Mouse (Mus musculus) T-cell, adult 2 months (primary cell): ENCODE measurements around the gene Smox.

Experiments used
- DNase-seq: peaks from one replicate; pipeline ENCODE4 v3.0.0; 2022; ENCODE audit warnings: low spot score

Gene Smox

DNA sequence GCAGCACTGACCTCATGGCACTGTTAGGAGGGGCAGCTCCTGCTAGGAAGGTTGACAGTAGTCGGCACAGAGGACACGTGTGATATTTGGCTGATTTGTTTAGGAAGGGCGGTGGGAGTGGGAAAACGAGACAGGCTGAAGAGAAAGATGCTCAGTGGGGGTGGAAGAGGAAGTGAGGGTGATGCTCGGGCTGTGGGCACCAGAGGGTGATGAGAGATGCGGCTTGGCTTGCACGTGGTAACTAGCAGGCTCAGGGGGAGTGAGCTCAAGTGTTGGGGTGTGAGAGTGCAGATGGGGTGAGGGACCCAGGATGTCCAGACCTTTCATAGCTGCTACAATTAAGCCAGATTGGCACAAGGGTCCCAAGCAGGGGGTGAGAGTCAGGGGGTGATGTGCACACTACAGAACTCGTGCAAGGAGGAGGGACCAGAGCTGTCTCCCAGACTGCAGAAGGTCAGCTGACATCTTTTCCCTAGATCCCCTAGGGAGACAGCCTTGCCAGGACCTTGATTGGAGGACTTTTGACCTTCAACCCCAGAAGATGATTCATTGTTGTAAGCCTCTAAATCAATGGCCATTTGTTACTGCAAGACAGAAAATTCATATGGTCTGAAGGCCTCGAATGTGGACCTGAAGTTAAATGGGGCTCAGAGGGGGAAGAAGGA lies 61.6 kb downstream of the Smox start:
- DNase-seq: no peak

DNA sequence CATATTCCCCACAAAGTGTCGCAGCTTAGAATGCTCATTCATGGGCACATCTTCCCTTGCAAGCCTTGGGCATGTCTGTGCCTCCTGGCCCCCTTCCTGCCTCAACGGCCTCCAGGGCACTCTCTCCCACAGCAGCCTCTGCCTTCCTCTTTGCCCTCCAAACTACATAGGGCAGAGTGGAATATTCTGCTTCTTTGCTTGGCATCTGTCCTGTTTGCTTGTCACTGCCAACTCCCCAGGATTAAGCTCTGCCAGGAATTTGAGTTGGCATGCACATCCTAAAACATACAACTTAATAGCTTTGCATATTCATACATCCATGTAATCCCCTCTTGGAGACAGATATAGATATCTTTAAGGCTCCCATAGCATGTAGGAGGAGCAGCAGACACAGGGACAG lies 66.6 kb downstream of the Smox start:
- DNase-seq: no peak

DNA sequence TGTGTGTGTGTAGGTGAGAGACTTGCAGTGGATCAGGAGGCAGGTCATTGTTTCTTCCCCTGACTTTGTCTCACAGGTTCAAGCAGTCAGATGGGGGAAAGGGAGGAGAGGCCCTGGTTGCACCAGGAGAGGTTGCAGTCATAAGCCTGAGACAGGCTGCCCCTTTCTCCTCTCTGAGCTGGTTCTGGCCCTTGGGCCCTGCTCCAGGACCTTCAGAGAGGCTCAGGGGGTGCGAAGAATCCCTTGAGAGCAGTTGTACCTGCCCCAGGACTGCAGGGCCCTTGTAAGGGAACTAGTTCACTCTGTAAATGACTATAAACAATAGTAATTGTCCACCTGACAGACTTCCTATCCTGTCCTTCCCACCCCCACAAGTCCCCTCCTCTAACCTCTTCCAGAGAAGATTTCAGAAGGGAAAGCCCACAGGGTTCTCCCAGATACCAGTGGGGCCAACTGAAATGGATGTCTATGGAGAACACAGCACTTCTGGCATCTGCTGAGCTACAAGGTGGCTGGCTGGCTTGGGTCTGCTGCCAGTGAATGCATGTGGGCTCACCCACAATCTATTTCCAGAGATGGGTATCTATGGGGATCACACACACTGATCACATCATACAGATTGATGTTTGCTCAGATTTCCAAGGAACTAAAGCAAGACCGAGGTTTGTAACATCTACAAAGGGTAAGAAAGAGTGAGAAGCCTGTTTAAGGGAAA lies 69.1 kb downstream of the Smox start:
- DNase-seq: no peak

DNA sequence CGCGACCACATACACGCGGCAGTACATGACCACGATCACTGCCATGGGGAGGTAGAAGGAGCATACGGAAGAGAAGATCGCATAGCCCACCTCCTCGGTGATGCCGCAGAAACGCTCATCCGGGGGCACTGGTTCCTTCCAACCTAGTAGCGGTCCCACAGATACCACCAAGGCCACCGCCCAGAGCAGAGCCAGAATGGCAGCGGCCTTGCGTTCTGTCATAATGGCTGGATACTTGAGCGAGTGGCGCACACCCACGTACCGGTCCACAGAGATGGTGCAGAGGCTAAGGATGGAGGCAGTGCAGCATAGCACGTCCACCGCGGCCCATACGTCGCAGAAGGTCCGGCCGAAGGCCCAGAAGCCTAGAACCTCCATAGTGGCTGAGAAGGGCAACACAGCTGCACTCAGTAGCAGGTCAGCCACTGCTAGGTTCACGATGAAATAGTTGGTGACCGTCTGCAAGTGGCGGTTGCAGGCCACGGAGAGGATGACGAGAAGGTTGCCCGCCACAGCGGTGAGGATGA lies 70.1 kb downstream of the Smox start:
- DNase-seq: no peak

DNA sequence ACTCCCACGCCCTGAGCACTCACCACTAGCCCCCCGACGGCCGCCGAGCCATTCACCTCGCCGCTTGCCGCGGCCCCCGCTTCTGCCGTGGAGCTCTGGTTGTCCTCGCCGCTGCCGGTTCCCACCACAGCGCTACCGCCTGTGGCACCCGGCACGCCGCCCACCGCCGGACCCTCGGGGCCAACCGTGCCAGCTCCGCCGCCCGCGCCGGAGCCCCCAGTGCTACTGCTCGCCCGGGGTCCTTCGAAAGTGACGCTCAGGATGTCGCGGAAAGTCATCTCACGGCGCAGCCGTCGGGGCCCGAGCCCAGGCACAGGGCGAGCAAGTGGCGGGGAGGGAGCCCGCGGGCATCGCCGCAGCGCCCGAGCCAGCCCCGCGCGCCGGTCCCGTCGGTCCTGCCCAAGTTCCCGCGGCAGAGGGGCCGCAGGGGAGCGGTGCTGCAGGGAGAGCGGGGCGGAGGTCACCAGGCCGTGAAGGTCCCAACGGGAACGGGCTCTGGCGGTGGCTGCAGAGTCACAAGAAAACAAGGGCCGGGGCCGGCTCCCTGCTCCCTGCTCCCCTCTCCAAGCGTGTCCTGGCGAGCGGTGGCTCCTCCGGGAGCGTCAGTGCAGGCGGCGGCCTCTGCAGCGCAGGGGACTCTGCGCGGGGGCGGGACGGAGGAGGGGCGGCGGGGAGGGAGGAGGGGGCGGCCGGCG lies 70.7 kb downstream of the Smox start, which contains the start of gene Adra1d:
Gene Adra1d, minus strand, starts transcription at position 393 of the 695 bp plus-strand sequence.
- no peak for DNase-seq

DNA sequence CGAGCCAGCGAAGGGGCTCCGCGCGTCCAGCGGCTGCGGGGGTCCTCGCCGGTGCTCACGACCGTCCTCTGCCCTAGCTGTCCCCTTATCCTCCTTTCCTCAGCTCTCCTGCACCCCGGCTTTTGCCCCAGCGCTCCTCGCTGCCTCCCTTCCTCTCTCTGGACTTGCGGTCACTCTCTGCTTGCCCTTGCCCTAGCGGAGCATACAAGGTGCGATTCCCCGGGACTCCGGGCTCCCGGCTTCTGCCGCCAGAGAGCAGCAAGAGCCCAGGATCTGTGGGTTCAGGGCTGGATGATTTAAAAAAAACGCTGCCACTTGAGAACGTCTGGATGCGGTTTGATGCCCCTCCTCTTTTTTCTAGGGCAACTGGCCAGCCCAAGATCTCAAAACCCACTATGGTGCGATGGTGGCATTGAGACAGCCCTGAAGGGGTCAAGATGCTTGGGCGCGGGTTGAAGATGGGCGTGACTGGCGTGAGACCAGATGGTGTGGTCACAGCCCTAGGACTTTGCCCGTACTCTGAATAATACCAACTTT lies 71.4 kb downstream of the Smox start:
- DNase-seq: no peak
